Mouse (Mus musculus): ENCODE results near the gene Slc43a3. TPM values are rescaled to one million over a fixed set of nuclear protein-coding genes. Genes with fewer than 3 reads are reported as not detected.

The Slc43a3 gene
- polyA plus RNA-seq, 1 experiment from 2014 or later, result 30.8 TPM

GRCm38 (mm10) chr2:84962906-84963507 is 26.6 kb downstream of the Slc43a3 start:
- Histone ChIP-seq H3K4me3 (no peak overlapping the region), H3K27me3 (replicated peaks; ENCODE audit: low read depth, poor library complexity, severe bottlenecking) (no peaks in the 10 kb centered on the region), H3K9me3 (no peaks in the 10 kb centered on the region), H3K27ac (replicated peaks) (0 out of 2 replicates have a peak overlapping the region, but pooled peaks have one; percentile 19), H3K36me3 (replicated peaks) (peaks cover 7% of the 10 kb centered on the region), H3K4me1 (peaks cover 8% of the 10 kb centered on the region)
- WGBS, result 32% methylated on average over 6 of the region's 6 CpGs
- no peak for DNase-seq (ENCODE audit: low spot score)

GRCm38 (mm10) chr2:84964111-84964801 is 27.9 kb downstream of the Slc43a3 start:
- Histone ChIP-seq H3K4me3 (no peak overlapping the region), H3K4me1 (peaks cover 8% of the 10 kb centered on the region), H3K36me3 (replicated peaks) (no peaks in the 10 kb centered on the region; the same call in 1 of the 2 replicates), H3K27me3 (replicated peaks; ENCODE audit: low read depth, poor library complexity, severe bottlenecking) (no peaks in the 10 kb centered on the region), H3K27ac (replicated peaks) (no peak overlapping the region), H3K9me3 (no peaks in the 10 kb centered on the region)
- DNase-seq (ENCODE audit: low spot score), result no peak
- WGBS, result 90% methylated on average over 7 of the region's 7 CpGs

GRCm38 (mm10) chr2:84967318-84967991 is 31.1 kb downstream of the Slc43a3 start:
- DNase-seq (ENCODE audit: low spot score), result no peak
- no peaks in the 10 kb centered on the region for H3K36me3 ChIP-seq (replicated peaks)
- no peaks in the 10 kb centered on the region for H3K9me3 ChIP-seq
- WGBS, result 88% methylated on average over 5 of the region's 5 CpGs
- no peak overlapping the region for H3K27ac ChIP-seq (replicated peaks)
- no peaks in the 10 kb centered on the region for H3K27me3 ChIP-seq (replicated peaks; ENCODE audit: low read depth, poor library complexity, severe bottlenecking)
- no peak overlapping the region for H3K4me3 ChIP-seq
- H3K4me1 ChIP-seq, result peaks cover 8% of the 10 kb centered on the region

GRCm38 (mm10) chr2:84975580-84975979 is 39.2 kb downstream of the Slc43a3 start:
- H3K4me1 ChIP-seq, result 0 out of 2 replicates have a peak, but pooled peaks cover 3% of the 10 kb centered on the region
- DNase-seq (ENCODE audit: low spot score), result no peak
- no peaks in the 10 kb centered on the region for H3K27me3 ChIP-seq (replicated peaks; ENCODE audit: low read depth, poor library complexity, severe bottlenecking)
- no peaks in the 10 kb centered on the region for H3K36me3 ChIP-seq (replicated peaks)
- no peaks in the 10 kb centered on the region for H3K9me3 ChIP-seq
- WGBS, result 93% methylated on average over 2 of the region's 2 CpGs
- no peak overlapping the region for H3K27ac ChIP-seq (replicated peaks)
- no peak overlapping the region for H3K4me3 ChIP-seq

- H3K27ac ChIP-seq (replicated peaks), result no peak within 1 kb of the TSS
- no peaks in the 10 kb centered on the region for H3K36me3 ChIP-seq (replicated peaks)
- H3K4me3 ChIP-seq, result no peak within 1 kb of the TSS
- H3K4me1 ChIP-seq, result 0 out of 2 replicates have a peak, but pooled peaks cover 3% of the 10 kb centered on the region
- no peaks in the 10 kb centered on the region for H3K9me3 ChIP-seq
- 48% methylated on average over 1 of the region's 1 CpGs for WGBS
- H3K27me3 ChIP-seq (replicated peaks; ENCODE audit: low read depth, poor library complexity, severe bottlenecking), result no peaks in the 10 kb centered on the region
- DNase-seq (ENCODE audit: low spot score), result no peak
Observed at GRCm38 (mm10) chr2:84980188-84980587, 43.8 kb downstream of the Slc43a3 start, which contains the start of gene Prg2. Gene Prg2 (plus strand): TSS chr2:84980461.

GRCm38 (mm10) chr2:84987930-84988329 is 51.6 kb downstream of the Slc43a3 start, which contains the start of gene Prg3:
Gene Prg3 (plus strand): TSS chr2:84988215.
- WGBS, result 76% methylated on average over 1 of the region's 1 CpGs

GRCm38 (mm10) chr2:84996376-84996775 is 60.0 kb downstream of the Slc43a3 start:
- H3K4me1 ChIP-seq, result no peaks in the 10 kb centered on the region; the same call in 1 of the 2 replicates
- no peaks in the 10 kb centered on the region for H3K36me3 ChIP-seq (replicated peaks)
- H3K4me3 ChIP-seq, result no peak overlapping the region
- H3K27me3 ChIP-seq (replicated peaks; ENCODE audit: low read depth, poor library complexity, severe bottlenecking), result no peaks in the 10 kb centered on the region
- H3K9me3 ChIP-seq, result no peaks in the 10 kb centered on the region
- 89% methylated on average over 2 of the region's 2 CpGs for WGBS
- DNase-seq (ENCODE audit: low spot score), result no peak
- H3K27ac ChIP-seq (replicated peaks), result no peak overlapping the region

More at GRCm38 (mm10) chr2:84987930-84988329, 51.6 kb downstream of the Slc43a3 start, which contains the start of gene Prg3:
- H3K27me3 ChIP-seq (replicated peaks; ENCODE audit: low read depth, poor library complexity, severe bottlenecking), result no peaks in the 10 kb centered on the region
- no peaks in the 10 kb centered on the region for H3K36me3 ChIP-seq (replicated peaks)
- H3K4me1 ChIP-seq, result no peaks in the 10 kb centered on the region
- no peak within 1 kb of the TSS for H3K4me3 ChIP-seq
- no peak for DNase-seq (ENCODE audit: low spot score)
- no peaks in the 10 kb centered on the region for H3K9me3 ChIP-seq
- H3K27ac ChIP-seq (replicated peaks), result no peak within 1 kb of the TSS

GRCm38 (mm10) chr2:84999486-85000181 is 63.3 kb downstream of the Slc43a3 start:
- Histone ChIP-seq H3K4me3 (no peak overlapping the region), H3K27ac (replicated peaks) (no peak overlapping the region), H3K4me1 (peaks cover 6% of the 10 kb centered on the region; the same call in 1 of the 2 replicates), H3K9me3 (no peaks in the 10 kb centered on the region), H3K27me3 (replicated peaks; ENCODE audit: low read depth, poor library complexity, severe bottlenecking) (no peaks in the 10 kb centered on the region), H3K36me3 (replicated peaks) (no peaks in the 10 kb centered on the region)
- DNase-seq (ENCODE audit: low spot score), result no peak
- WGBS, result 79% methylated on average over 3 of the region's 3 CpGs

GRCm38 (mm10) chr2:85001497-85001896 is 65.1 kb downstream of the Slc43a3 start:
- WGBS, result 71% methylated on average over 13 of the region's 13 CpGs
- Histone ChIP-seq H3K4me1 (peaks cover 6% of the 10 kb centered on the region; the same call in 1 of the 2 replicates), H3K4me3 (no peak overlapping the region), H3K36me3 (replicated peaks) (no peaks in the 10 kb centered on the region), H3K9me3 (no peaks in the 10 kb centered on the region), H3K27ac (replicated peaks) (no peak overlapping the region), H3K27me3 (replicated peaks; ENCODE audit: low read depth, poor library complexity, severe bottlenecking) (no peaks in the 10 kb centered on the region)
- DNase-seq (ENCODE audit: low spot score), result no peak

- Histone ChIP-seq H3K36me3 (replicated peaks) (no peaks in the 10 kb centered on the region), H3K27ac (replicated peaks) (no peak overlapping the region), H3K9me3 (no peaks in the 10 kb centered on the region), H3K4me3 (no peak overlapping the region), H3K4me1 (peaks cover 6% of the 10 kb centered on the region; the same call in 1 of the 2 replicates), H3K27me3 (replicated peaks; ENCODE audit: low read depth, poor library complexity, severe bottlenecking) (no peaks in the 10 kb centered on the region)
- DNase-seq (ENCODE audit: low spot score), result no peak
- 76% methylated on average over 8 of the region's 8 CpGs for WGBS
Observed at GRCm38 (mm10) chr2:85002575-85002974, 66.2 kb downstream of the Slc43a3 start.

GRCm38 (mm10) chr2:85004341-85004740 is 68.0 kb downstream of the Slc43a3 start:
- H3K27me3 ChIP-seq (replicated peaks; ENCODE audit: low read depth, poor library complexity, severe bottlenecking), result no peaks in the 10 kb centered on the region
- DNase-seq (ENCODE audit: low spot score), result no peak
- WGBS, result 85% methylated on average over 4 of the region's 4 CpGs
- H3K4me1 ChIP-seq, result peaks cover 6% of the 10 kb centered on the region; the same call in 1 of the 2 replicates
- no peaks in the 10 kb centered on the region for H3K36me3 ChIP-seq (replicated peaks)
- no peak overlapping the region for H3K4me3 ChIP-seq
- no peak overlapping the region for H3K27ac ChIP-seq (replicated peaks)
- no peaks in the 10 kb centered on the region for H3K9me3 ChIP-seq

- H3K4me1 ChIP-seq, result peaks cover 6% of the 10 kb centered on the region; the same call in 1 of the 2 replicates
- H3K9me3 ChIP-seq, result no peaks in the 10 kb centered on the region
- DNase-seq (ENCODE audit: low spot score), result no peak
- H3K27ac ChIP-seq (replicated peaks), result no peak overlapping the region
- H3K4me3 ChIP-seq, result no peak overlapping the region
- H3K27me3 ChIP-seq (replicated peaks; ENCODE audit: low read depth, poor library complexity, severe bottlenecking), result no peaks in the 10 kb centered on the region
- H3K36me3 ChIP-seq (replicated peaks), result no peaks in the 10 kb centered on the region
- WGBS, result 85% methylated on average over 7 of the region's 7 CpGs
Observed at GRCm38 (mm10) chr2:85006600-85006999, 70.2 kb downstream of the Slc43a3 start.
